Mouse (Mus musculus): ENCODE results near the gene Uncx. TPM values are rescaled to one million over a fixed set of nuclear protein-coding genes. Genes with fewer than 3 reads are reported as not detected.

Gene Uncx
- polyA plus RNA-seq, 1 experiment: not detected

DNA sequence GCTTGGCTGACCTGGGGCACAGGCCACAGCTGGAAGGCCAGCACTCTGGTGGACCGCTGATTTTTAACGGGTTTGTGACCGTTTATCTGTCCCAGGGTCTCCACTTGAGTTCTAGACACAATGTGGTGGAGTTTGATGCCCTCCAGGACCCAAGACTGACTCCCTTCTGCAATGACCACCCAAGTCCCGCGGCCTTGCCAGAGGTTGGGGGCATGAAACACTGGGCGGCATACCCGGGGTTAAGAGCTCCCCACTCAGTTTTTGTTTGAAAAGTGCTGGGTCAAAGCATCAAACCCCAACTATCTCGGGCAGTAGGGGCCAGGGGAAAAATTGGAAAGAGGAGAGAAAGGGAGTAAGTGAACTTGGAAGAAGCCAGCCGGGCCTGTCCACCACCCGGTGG lies 13.8 kb downstream of the Uncx start:
- TF ChIP-seq CTCF (IDR thresholded peaks at IDR 0.05; ENCODE audit: extremely low read depth, insufficient read length, insufficient replicate concordance, low read depth, low read length) (no peak), POLR2A (IDR thresholded peaks at IDR 0.05; ENCODE audit: low read depth, low read length) (no peak)
- H3K4me1 ChIP-seq (ENCODE audit: control insufficient read depth, insufficient read depth, insufficient read length, low read length): peaks cover 12% of the 10 kb centered on the region
- no peaks in the 10 kb centered on the region for H3K36me3 ChIP-seq (ENCODE audit: control insufficient read depth, insufficient read depth, low read length)
- no peak overlapping the region for H3K4me3 ChIP-seq (ENCODE audit: low read depth, low read length)
- peaks cover 67% of the 10 kb centered on the region for H3K27me3 ChIP-seq (ENCODE audit: control insufficient read depth, insufficient read depth, low read length)
- WGBS: 10% methylated on average over 10 of the region's 10 CpGs
- H3K27ac ChIP-seq (ENCODE audit: insufficient read depth, low read depth, low read length): no peak overlapping the region

DNA sequence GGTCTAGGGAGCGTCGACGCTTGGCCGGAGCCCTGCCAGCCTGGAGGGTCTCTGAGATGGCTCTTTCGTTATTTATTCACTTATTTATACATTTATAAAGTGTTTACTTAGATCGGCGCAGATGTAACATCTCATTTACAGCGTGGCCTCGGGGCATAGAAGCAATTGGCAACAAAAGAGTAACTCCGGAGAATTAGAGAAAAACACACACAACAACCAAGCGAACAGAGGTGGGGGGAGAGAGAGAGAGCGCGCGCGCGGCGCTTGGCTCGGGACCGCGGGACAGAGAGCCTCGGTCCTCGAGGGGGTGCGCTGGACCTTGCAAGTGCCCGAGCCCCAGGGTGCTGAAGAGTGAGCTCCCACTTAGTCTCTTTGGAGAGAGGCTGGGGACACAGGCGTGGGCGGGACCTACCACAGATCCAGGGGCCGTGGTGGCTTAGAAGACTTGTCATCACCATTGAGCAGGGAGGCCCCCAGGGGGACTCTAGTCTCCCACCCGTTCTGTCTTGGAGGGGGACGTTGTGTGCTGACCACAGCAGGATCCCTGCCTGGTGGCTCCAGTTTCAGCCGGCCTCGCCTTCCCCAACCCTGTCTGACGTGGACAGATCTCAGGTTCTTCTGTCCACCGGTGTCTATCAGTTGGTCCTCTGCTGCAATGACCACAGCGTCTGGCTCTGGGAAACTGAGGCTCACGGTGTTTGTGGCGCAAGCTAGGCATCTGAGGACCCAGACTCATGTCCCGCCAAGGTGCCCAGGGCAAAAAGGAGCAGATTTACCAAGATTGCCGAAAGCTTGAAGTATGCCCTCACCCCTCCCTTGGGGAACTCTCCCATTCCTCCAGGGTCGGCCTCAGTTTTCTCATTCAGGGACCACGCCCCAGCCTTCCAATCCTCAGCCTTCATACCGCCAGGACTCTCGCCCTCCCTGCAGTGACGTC lies 14.5 kb downstream of the Uncx start:
- Histone ChIP-seq H3K4me1 (ENCODE audit: control insufficient read depth, insufficient read depth, insufficient read length, low read length) (peaks cover 12% of the 10 kb centered on the region), H3K27ac (ENCODE audit: insufficient read depth, low read depth, low read length) (no peak overlapping the region), H3K27me3 (ENCODE audit: control insufficient read depth, insufficient read depth, low read length) (peaks cover 61% of the 10 kb centered on the region), H3K36me3 (ENCODE audit: control insufficient read depth, insufficient read depth, low read length) (no peaks in the 10 kb centered on the region), H3K4me3 (ENCODE audit: low read depth, low read length) (no peak overlapping the region)
- TF ChIP-seq POLR2A (IDR thresholded peaks at IDR 0.05; ENCODE audit: low read depth, low read length): no peak
- TF ChIP-seq CTCF (IDR thresholded peaks at IDR 0.05; ENCODE audit: extremely low read depth, insufficient read length, insufficient replicate concordance, low read depth, low read length): no peak
- WGBS: 7% methylated on average over 43 of the region's 43 CpGs

DNA sequence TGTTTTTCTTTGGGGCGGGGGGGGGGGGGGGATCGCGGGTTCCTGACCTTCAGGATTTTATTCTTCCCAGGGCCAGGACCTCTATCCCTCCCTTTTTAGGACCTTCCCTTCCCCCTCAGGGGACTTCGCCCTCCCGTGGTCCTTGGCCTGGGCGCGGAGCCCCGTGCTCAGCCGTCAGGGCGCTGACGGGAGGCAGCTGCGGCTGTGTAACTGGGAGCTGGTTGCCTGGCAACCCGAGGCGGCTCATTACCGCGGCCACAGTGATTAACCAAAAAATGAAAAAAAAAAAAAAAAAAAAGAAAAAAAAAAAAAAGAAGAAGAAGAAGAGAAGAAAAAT lies 15.1 kb downstream of the Uncx start:
- Histone ChIP-seq H3K27ac (ENCODE audit: insufficient read depth, low read depth, low read length) (no peak overlapping the region), H3K27me3 (ENCODE audit: control insufficient read depth, insufficient read depth, low read length) (peaks cover 57% of the 10 kb centered on the region), H3K4me3 (ENCODE audit: low read depth, low read length) (no peak overlapping the region), H3K36me3 (ENCODE audit: control insufficient read depth, insufficient read depth, low read length) (no peaks in the 10 kb centered on the region), H3K4me1 (ENCODE audit: control insufficient read depth, insufficient read depth, insufficient read length, low read length) (peaks cover 12% of the 10 kb centered on the region)
- WGBS: 2% methylated on average over 16 of the region's 16 CpGs
- TF ChIP-seq POLR2A (IDR thresholded peaks at IDR 0.05; ENCODE audit: low read depth, low read length) (no peak), CTCF (IDR thresholded peaks at IDR 0.05; ENCODE audit: extremely low read depth, insufficient read length, insufficient replicate concordance, low read depth, low read length) (no peak)

DNA sequence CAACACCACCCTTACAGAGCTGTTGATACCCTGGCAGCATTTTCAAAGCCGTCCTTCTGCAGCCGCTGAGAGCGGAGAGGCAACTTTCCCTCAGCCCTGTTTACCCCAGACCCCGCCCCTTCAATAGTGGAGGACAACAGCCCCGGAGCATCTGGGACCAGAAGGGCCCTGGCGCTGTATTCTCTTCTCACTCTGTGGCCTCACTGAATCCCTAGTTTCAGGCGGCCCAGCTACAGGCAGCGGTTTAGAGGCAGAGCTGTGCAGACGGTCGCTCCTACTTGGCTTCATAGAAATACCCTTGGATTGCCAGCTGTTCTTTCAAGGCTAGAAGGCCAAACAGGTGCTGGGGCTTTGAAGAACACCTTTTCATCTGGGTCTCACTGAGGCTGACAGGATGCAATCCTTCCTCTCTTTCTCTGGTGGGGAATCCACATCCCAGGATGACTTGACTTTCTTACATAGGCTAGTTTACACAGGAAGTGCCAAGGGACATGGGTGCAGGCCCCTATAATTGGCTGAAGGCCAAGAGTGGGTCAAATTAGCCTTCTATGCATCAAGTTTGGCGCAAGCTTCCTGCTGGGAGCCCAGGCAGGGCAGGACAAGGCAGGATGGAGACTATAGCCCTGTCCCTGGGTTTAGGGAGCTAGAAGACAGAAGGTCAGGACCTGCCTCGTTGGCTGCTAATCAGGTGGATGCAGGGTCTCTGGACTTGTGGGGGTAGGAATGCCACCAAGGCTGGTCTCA lies 15.8 kb downstream of the Uncx start:
- H3K27me3 ChIP-seq (ENCODE audit: control insufficient read depth, insufficient read depth, low read length): peaks cover 51% of the 10 kb centered on the region
- 14% methylated on average over 12 of the region's 12 CpGs for WGBS
- TF ChIP-seq POLR2A (IDR thresholded peaks at IDR 0.05; ENCODE audit: low read depth, low read length): no peak
- TF ChIP-seq CTCF (IDR thresholded peaks at IDR 0.05; ENCODE audit: extremely low read depth, insufficient read length, insufficient replicate concordance, low read depth, low read length): no peak

DNA sequence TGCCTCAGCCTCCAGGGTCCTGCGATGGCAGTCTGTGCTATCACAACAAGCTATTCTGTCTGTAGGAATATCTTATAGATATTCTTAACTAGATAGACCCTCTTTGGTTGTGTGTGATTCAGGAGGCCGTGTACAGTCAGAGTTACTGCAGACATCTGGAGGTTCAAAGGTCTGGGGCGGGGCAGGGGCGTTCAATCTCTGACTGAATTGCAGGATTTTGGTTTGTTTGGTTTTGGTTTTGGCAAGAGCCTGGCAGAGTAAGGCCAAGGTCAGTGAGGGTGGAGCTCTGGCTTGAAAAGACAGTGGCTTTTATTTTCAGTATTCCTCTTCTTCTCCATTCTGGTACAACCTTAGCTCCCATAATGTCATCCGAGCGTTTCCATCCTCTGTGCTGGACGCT lies 16.5 kb downstream of the Uncx start:
- WGBS: 16% methylated on average over 7 of the region's 7 CpGs
- Histone ChIP-seq H3K27me3 (ENCODE audit: control insufficient read depth, insufficient read depth, low read length) (peaks cover 47% of the 10 kb centered on the region), H3K36me3 (ENCODE audit: control insufficient read depth, insufficient read depth, low read length) (no peaks in the 10 kb centered on the region), H3K27ac (ENCODE audit: insufficient read depth, low read depth, low read length) (no peak overlapping the region), H3K4me1 (ENCODE audit: control insufficient read depth, insufficient read depth, insufficient read length, low read length) (peaks cover 12% of the 10 kb centered on the region), H3K4me3 (ENCODE audit: low read depth, low read length) (no peak overlapping the region)
- TF ChIP-seq CTCF (IDR thresholded peaks at IDR 0.05; ENCODE audit: extremely low read depth, insufficient read length, insufficient replicate concordance, low read depth, low read length) (no peak), POLR2A (IDR thresholded peaks at IDR 0.05; ENCODE audit: low read depth, low read length) (no peak)

More for the DNA sequence above, 15.8 kb downstream of the Uncx start:
- Histone ChIP-seq H3K36me3 (ENCODE audit: control insufficient read depth, insufficient read depth, low read length) (no peaks in the 10 kb centered on the region), H3K4me3 (ENCODE audit: low read depth, low read length) (no peak overlapping the region), H3K27ac (ENCODE audit: insufficient read depth, low read depth, low read length) (no peak overlapping the region), H3K4me1 (ENCODE audit: control insufficient read depth, insufficient read depth, insufficient read length, low read length) (peaks cover 12% of the 10 kb centered on the region)

DNA sequence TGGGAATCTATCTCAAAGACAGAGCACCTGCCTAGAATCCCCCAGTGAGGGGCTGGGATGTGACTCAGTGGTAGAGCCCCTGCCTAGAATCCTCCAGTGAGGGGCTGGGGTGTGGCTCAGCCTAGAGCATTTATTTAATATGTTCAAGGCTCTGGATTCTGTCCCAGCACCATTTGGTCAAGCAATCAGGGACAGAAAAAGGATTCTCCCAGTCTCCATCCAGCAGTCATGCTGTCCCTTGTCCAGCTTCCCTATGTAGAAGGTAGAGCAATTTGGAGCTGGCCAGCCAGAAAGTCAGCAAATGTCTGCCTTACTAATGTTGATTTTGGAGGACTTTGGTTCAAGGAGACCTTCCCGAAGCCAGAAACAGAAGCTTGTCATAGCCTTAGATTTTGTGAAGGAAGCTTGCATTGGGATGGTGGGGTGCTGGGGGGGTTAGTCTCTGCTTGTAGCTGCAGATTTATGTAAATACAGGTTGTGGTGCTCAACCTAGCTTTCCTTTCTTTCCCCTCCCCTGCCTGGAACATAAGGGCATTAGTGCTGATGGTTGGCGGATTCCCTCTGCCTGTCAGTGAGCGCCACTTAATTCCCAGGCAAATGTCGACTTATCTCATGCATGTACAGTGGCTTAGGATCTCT lies 18.2 kb downstream of the Uncx start:
- peaks cover 34% of the 10 kb centered on the region for H3K27me3 ChIP-seq (ENCODE audit: control insufficient read depth, insufficient read depth, low read length)
- peaks cover 12% of the 10 kb centered on the region for H3K4me1 ChIP-seq (ENCODE audit: control insufficient read depth, insufficient read depth, insufficient read length, low read length)
- H3K4me3 ChIP-seq (ENCODE audit: low read depth, low read length): no peak overlapping the region
- no peaks in the 10 kb centered on the region for H3K36me3 ChIP-seq (ENCODE audit: control insufficient read depth, insufficient read depth, low read length)
- no peak overlapping the region for H3K27ac ChIP-seq (ENCODE audit: insufficient read depth, low read depth, low read length)
- TF ChIP-seq CTCF (IDR thresholded peaks at IDR 0.05; ENCODE audit: extremely low read depth, insufficient read length, insufficient replicate concordance, low read depth, low read length) (no peak), POLR2A (IDR thresholded peaks at IDR 0.05; ENCODE audit: low read depth, low read length) (no peak)
- 73% methylated on average over 4 of the region's 4 CpGs for WGBS

All from small intestine, adult 2 months (tissue).